Mouse (Mus musculus) heart, embryonic 12.5 days (tissue): ENCODE measurements at regions not wholly inside any gene's neighbourhood (a gene's known extent, or its start where the extent isn't known, plus 50 kb on each side); places are given as distances from the start of the nearest gene placed in this dataset.

Experiments used
- ATAC-seq: fragments of 200-750 bp; cut with Nextera tagmentation; 2 replicates; pipeline ENCODE4 v1.8.0; 2017; ENCODE audit warnings: moderate TSS enrichment, moderate library complexity; ENCODE audit not compliant: insufficient number of reproducible peaks, low FRiP score
- H3K27ac ChIP-seq: fragments of 300-500 bp; sonication (generic); 2 replicates; pipeline ENCODE4 v1.5.1; 2016; ENCODE audit warnings: mild to moderate bottlenecking, moderate library complexity; ENCODE audit not compliant: poor library complexity, severe bottlenecking
- H3K27me3 ChIP-seq: fragments of 300-500 bp; sonication (generic); replicated peaks from 2 replicates; pipeline ENCODE4 v1.6.1; 2016; ENCODE audit warnings: mild to moderate bottlenecking, moderate library complexity
- H3K36me3 ChIP-seq: fragments of 300-500 bp; sonication (generic); 2 replicates; pipeline ENCODE4 v1.6.1; 2016; ENCODE audit warnings: mild to moderate bottlenecking, moderate library complexity
- H3K4me1 ChIP-seq: fragments of 300-500 bp; sonication (generic); replicated peaks from 2 replicates; pipeline ENCODE4 v1.6.1; 2016; ENCODE audit warnings: mild to moderate bottlenecking
- H3K4me2 ChIP-seq: fragments of 300-500 bp; sonication (generic); 2 replicates; pipeline ENCODE4 v1.6.1; 2016; ENCODE audit warnings: mild to moderate bottlenecking, moderate library complexity
- H3K4me3 ChIP-seq: fragments of 300-500 bp; sonication (generic); 2 replicates; pipeline ENCODE4 v1.5.1; 2016; ENCODE audit warnings: mild to moderate bottlenecking
- H3K9ac ChIP-seq: fragments of 300-500 bp; sonication (generic); 2 replicates; pipeline ENCODE4 v1.6.1; 2016; ENCODE audit warnings: mild to moderate bottlenecking, moderate library complexity
- H3K9me3 ChIP-seq: fragments of 300-500 bp; sonication (generic); replicated peaks from 2 replicates; pipeline ENCODE4 v1.6.1; 2016; ENCODE audit warnings: mild to moderate bottlenecking, moderate library complexity
- WGBS: fragments of 180-500 bp; shearing (Covaris S2); methylation state at CpG from one replicate; pipeline ENCODE4 v1.1.7; 2016; 5-methylcytosine and 5-hydroxymethylcytosine counted together

DNA sequence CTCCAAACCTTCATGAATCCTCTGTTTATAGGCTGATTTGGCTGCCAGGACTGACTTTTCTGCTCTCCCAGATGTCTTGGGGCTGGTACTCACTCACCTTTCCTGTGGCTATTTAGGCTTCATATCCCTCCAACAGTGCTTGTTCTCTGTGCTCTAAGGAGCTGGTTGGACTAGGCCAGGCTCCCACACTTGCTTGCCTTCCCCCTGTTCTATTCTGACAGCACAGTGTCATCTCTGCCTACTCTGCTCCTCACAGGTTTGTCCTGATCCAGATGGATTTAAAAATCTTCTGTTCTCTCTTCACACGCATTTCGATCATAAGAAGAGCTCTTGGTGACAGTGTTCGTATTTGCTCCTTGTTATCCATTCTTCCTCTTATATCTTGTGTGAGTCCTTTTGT, 134.7 kb upstream of the N4bp1 start:
- Histone ChIP-seq H3K4me1 (no peaks in the 10 kb centered on the region), H3K4me2 (no peak overlapping the region), H3K4me3 (no peak overlapping the region), H3K27ac (no peak overlapping the region), H3K36me3 (no peaks in the 10 kb centered on the region), H3K27me3 (no peaks in the 10 kb centered on the region), H3K9me3 (peaks cover 5% of the 10 kb centered on the region), H3K9ac (no peak overlapping the region)
- 80% methylated on average over 3 of the region's 3 CpGs for WGBS
- no peak for ATAC-seq

DNA sequence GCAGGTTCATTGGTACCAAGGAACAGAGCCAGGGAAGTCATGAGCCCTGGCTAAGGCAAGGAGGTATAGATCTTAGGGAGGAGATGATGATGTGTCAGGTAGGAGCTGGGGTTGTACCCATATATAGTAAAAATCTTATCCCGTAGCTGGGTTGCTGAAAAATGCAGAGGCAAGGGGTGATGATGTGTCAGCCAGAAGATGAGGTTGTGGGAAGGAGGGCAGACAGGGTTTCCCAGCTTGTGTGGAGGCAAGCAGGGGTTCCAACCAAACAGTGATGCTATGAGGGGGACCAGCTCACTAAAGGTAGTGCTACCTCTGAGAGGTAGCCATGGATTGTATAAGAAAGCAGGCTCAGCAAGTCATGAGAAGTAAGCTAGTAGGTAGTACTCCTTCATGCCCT, 90.5 kb upstream of the N4bp1 start:
- WGBS = 73% methylated on average over 1 of the region's 1 CpGs
- no peak overlapping the region for H3K4me3 ChIP-seq
- H3K27me3 ChIP-seq = no peaks in the 10 kb centered on the region
- H3K9ac ChIP-seq = no peak overlapping the region
- H3K4me1 ChIP-seq = no peaks in the 10 kb centered on the region
- no peak overlapping the region for H3K4me2 ChIP-seq
- ATAC-seq = no peak
- no peaks in the 10 kb centered on the region for H3K9me3 ChIP-seq
- H3K27ac ChIP-seq = no peak overlapping the region
- no peaks in the 10 kb centered on the region for H3K36me3 ChIP-seq

DNA sequence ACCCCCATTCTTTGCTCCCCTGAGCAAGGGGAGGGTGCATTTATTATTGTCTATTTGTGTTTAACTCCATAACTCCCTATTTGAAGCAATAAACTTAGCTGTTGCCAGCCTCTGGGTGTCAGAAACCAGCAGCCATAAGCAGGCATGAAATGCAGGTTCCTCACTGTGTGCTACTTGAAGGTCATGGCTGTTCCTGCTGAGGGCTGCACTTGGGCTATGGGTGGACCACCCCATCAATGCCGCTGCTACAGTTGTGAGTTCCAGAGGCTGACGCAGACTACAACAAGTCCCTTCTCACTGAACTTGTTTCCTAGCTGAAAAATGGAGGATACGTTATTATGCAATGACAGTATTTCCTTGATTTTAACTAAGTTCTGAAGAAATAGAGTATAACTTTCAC, 86.7 kb upstream of the N4bp1 start:
- WGBS = 83% methylated on average over 3 of the region's 3 CpGs
- Histone ChIP-seq H3K4me1 (no peaks in the 10 kb centered on the region), H3K9me3 (peaks cover 6% of the 10 kb centered on the region; the same call in 1 of the 2 replicates), H3K9ac (no peak overlapping the region), H3K36me3 (no peaks in the 10 kb centered on the region), H3K27ac (no peak overlapping the region), H3K4me2 (no peak overlapping the region), H3K27me3 (no peaks in the 10 kb centered on the region), H3K4me3 (no peak overlapping the region)
- no peak for ATAC-seq

DNA sequence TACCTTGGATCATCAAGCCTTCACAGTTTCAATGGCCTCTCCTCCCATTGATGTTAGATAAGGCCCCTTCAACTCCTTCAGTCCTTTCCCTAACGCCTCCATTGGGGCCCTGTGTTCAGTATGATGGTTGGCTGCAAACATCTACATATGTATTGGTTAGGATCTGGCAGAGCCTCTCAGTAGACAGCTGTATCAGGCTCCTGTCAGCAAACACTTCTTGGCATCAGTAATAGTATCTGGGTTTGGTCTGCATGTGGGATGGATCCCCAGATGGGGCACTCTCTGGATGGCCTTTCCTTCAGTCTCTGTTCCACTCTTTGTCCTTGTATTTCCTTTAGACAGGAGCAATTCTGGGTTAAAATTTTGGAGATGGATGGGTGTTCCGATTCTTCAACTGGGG, 84.0 kb upstream of the N4bp1 start:
- Histone ChIP-seq H3K27me3 (no peaks in the 10 kb centered on the region), H3K4me2 (no peak overlapping the region), H3K27ac (no peak overlapping the region), H3K36me3 (no peaks in the 10 kb centered on the region), H3K9ac (no peak overlapping the region), H3K4me3 (no peak overlapping the region), H3K4me1 (no peaks in the 10 kb centered on the region), H3K9me3 (peaks cover 6% of the 10 kb centered on the region; the same call in 1 of the 2 replicates)
- WGBS = 73% methylated on average over 2 of the region's 2 CpGs
- no peak for ATAC-seq

DNA sequence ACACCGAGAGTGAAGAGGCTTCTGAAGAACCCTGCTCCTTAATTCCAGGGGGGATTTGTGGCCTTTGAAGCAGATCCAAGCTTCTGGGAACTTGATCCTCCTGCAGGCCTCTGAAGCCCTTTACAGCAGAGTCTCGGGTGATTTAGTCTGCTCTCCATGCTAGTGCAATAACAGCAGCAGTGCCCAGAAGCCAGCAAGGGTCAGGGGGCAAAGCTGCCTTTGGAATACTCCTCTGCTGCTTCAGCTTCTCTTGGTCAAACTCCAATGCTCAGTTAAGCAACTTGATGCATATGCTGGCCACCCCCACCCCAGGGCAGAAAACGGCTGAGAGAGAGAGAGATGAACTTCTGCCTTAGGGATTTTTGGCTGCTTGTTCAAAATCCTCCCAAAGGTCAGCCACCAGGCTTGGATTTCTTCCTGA, 82.8 kb upstream of the N4bp1 start:
- Histone ChIP-seq H3K27me3 (no peaks in the 10 kb centered on the region), H3K9me3 (peaks cover 6% of the 10 kb centered on the region; the same call in 1 of the 2 replicates), H3K4me3 (no peak overlapping the region), H3K4me1 (no peaks in the 10 kb centered on the region), H3K9ac (no peak overlapping the region), H3K27ac (no peak overlapping the region), H3K36me3 (no peaks in the 10 kb centered on the region), H3K4me2 (no peak overlapping the region)
- WGBS = 30% methylated on average over 3 of the region's 3 CpGs
- no peak for ATAC-seq

DNA sequence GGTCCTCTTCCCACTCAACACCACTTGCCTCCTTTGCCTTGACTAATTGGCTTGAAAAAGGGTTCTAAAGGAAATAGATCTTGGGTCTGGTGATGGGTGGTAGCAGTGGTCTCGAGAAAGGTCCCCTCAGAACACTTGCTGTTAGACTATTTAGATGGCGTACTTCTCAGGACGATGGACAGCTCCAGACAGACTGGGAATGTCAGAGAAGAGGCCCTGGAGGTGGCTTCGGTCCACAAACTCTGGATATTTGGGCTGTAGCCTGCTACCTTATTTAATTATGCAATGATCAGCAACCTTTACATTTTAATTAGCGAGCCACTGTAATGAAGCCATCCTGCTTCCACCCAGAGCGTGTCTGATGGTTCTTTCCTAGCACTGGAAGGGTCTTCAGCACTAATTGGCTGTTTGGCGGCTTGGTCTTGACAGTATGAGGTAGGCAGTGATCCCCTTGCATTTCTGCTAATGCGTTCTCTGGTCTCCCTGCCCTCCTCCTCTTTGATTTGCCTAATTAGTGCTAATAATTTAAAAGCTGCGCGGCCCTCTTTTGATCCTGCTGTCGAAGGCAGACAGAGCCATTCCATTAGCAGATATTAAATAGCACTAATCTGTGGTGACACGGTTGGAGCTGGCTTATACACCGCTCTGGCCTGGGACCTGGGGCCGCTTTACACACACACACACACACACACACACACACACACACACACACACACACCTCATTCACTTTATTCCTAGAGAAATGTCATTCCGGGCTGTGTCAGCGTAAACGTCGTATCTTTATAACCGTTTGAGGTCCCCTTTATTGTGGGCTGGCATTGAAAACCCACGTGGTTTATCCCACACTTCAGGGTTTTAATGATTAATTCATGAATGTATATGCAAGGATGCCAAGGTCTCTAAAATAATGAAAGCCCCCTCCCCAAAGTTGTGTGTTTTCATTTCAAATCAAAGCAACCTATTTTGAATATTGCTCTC, 76.4 kb upstream of the N4bp1 start:
- 72% methylated on average over 20 of the region's 20 CpGs for WGBS
- H3K4me2 ChIP-seq = no peak overlapping the region
- no peaks in the 10 kb centered on the region for H3K9me3 ChIP-seq
- no peak for ATAC-seq
- no peaks in the 10 kb centered on the region for H3K27me3 ChIP-seq
- H3K27ac ChIP-seq = no peak overlapping the region
- H3K4me3 ChIP-seq = no peak overlapping the region
- H3K4me1 ChIP-seq = no peaks in the 10 kb centered on the region
- no peak overlapping the region for H3K9ac ChIP-seq
- no peaks in the 10 kb centered on the region for H3K36me3 ChIP-seq
